Mouse (Mus musculus) testis, adult 2 months (tissue): ENCODE measurements at regions not wholly inside any gene's neighbourhood (a gene's known extent, or its start where the extent isn't known, plus 50 kb on each side); places are given as distances from the start of the nearest gene placed in this dataset.

ENCODE experiments used
- CTCF ChIP-seq: fragments of 200-500 bp; IDR thresholded peaks from 2 replicates; pipeline ENCODE4 v1.5.1; 2012; ENCODE audit warnings: low read depth, mild to moderate bottlenecking, inconsistent platforms, low read length, moderate library complexity; ENCODE audit not compliant: control insufficient read depth, insufficient read depth, insufficient replicate concordance
- POLR2A ChIP-seq: fragments of 200-500 bp; IDR thresholded peaks from 2 replicates; pipeline ENCODE4 v1.6.1; 2012; ENCODE audit warnings: low read depth, mild to moderate bottlenecking, inconsistent platforms, low read length, moderate library complexity; ENCODE audit not compliant: control insufficient read depth

DNA sequence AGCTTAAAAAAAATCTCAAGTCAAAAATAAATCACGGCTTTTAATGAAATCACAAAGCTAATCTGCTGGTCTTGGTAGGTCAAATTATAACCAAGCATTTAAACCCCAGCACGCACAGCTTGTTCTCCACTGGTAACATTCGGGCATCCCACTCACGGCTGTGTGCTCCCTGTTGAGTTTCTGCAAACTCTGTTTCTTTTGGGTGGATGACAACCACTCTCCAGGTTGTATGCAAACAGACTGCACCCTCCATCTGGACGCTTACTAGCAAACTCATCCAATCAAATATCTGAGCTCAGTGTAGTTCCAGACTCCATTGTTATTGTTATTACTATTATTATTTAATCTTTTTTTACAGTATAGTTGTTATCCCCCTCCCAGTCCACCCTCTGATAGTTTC lies 213.9 kb downstream of the Fam173b start:
- no peak for TF ChIP-seq POLR2A
- TF ChIP-seq CTCF, result no peak
